Mouse (Mus musculus) gastrocnemius, postnatal 25 days (tissue): ENCODE measurements around the gene Fbxo22. TPM values are rescaled to one million over a fixed set of nuclear protein-coding genes. Genes with fewer than 3 reads are reported as not detected.

ENCODE experiments used
- total RNA-seq, 2 experiments: library from RNA; stranded (reverse); gene quantifications; 1 replicate in 1 of 2; 2 replicates in 1 of 2; pipeline ENCODE4 v1.2.3; 2021

Gene Fbxo22
- total RNA-seq, 2 experiments from 2014 or later: 18.2 to 18.6 TPM

Other genes starting within 250 kb of the Fbxo22 start
- not detected for gene Chrna5, start 228.0 kb upstream of the Fbxo22 start, total RNA-seq
- gene Chrna3, start 182.4 kb upstream of the Fbxo22 start, total RNA-seq: not detected
- under 1 TPM in 1 of 2 experiments, not detected in 1; 0.27 TPM for gene Chrnb4, start 160.1 kb upstream of the Fbxo22 start, total RNA-seq
- 10 to 100 TPM; 27.2 to 31.4 TPM for gene Ube2q2, start 60.1 kb upstream of the Fbxo22 start, total RNA-seq
- 1 to 10 TPM in 1 of 2 experiments, not detected in 1; 1.3 TPM for gene Nrg4, start 117.9 kb downstream of the Fbxo22 start, total RNA-seq
- gene Tmem266, start 118.0 kb downstream of the Fbxo22 start, total RNA-seq: under 1 TPM; 0.59 to 0.70 TPM